Mouse (Mus musculus) liver, embryonic 16.5 days (tissue): ENCODE results near the gene Rgl1. TPM values are rescaled to one million over a fixed set of nuclear protein-coding genes. Genes with fewer than 3 reads are reported as not detected.

Source experiments
- ATAC-seq: fragments of 200-750 bp; cut with Nextera tagmentation; 2 replicates; pipeline ENCODE4 v1.8.0; 2017; ENCODE audit warnings: low read depth, mild to moderate bottlenecking, moderate number of reproducible peaks, moderate library complexity
- H3K27ac ChIP-seq: fragments of 300-500 bp; sonication (generic); 2 replicates; pipeline ENCODE4 v1.5.1; 2014; ENCODE audit warnings: mild to moderate bottlenecking, low read length
- H3K27me3 ChIP-seq: fragments of 300-500 bp; sonication (generic); 2 replicates; pipeline ENCODE4 v1.6.1; 2014; ENCODE audit warnings: low read depth, low read length, mixed read lengths; ENCODE audit not compliant: control insufficient read depth, insufficient read depth
- H3K36me3 ChIP-seq: fragments of 300-500 bp; sonication (generic); 2 replicates; pipeline ENCODE4 v1.6.1; 2014; ENCODE audit warnings: mild to moderate bottlenecking; ENCODE audit not compliant: control insufficient read depth, insufficient read depth
- H3K4me1 ChIP-seq: fragments of 300-500 bp; sonication (generic); 2 replicates; pipeline ENCODE4 v1.6.1; 2014; ENCODE audit warnings: low read depth, low read length, mixed read lengths; ENCODE audit not compliant: control insufficient read depth
- H3K4me2 ChIP-seq: fragments of 300-500 bp; sonication (generic); 2 replicates; pipeline ENCODE4 v1.6.1; 2014; ENCODE audit warnings: low read depth, low read length, mixed read lengths
- H3K4me3 ChIP-seq: fragments of 300-500 bp; sonication (generic); 2 replicates; pipeline ENCODE4 v1.5.1; 2014; ENCODE audit warnings: low read depth, mild to moderate bottlenecking, low read length
- H3K9ac ChIP-seq: fragments of 300-500 bp; sonication (generic); 2 replicates; pipeline ENCODE4 v1.6.1; 2014; ENCODE audit warnings: low read depth, low read length
- H3K9me3 ChIP-seq: fragments of 300-500 bp; sonication (generic); replicated peaks from 2 replicates; pipeline ENCODE4 v1.6.1; 2016; ENCODE audit warnings: low read length; ENCODE audit not compliant: control insufficient read depth
- WGBS: fragments of 180-500 bp; shearing (Covaris S2); extraction: QIAGEN DNeasy Blood & Tissue Kit; methylation state at CpG from one replicate; pipeline ENCODE4 v1.1.7; 2014; ENCODE audit not compliant: insufficient replicate concordance; 5-methylcytosine and 5-hydroxymethylcytosine counted together
- polyA plus RNA-seq: library from polyadenylated mRNA; unstranded; fragments of >200 nt; fragmentation: Nextera tagmentation; extraction: Ambion mirVana; gene quantifications from 2 replicates; pipeline ENCODE4 v1.2.1, GENCODE M21; 2015

The Rgl1 gene
- polyA plus RNA-seq, 1 experiment from 2014 or later = 14.2 TPM

GRCm38 (mm10) chr1:152508481-152509220 lies 257.5 kb downstream of the Rgl1 start:
- H3K9ac ChIP-seq = no peak overlapping the region
- H3K4me1 ChIP-seq = no peaks in the 10 kb centered on the region
- no peaks in the 10 kb centered on the region for H3K27me3 ChIP-seq
- H3K4me3 ChIP-seq = no peak overlapping the region
- no peak for ATAC-seq
- H3K9me3 ChIP-seq = no peaks in the 10 kb centered on the region
- WGBS = 73% methylated on average over 11 of the region's 11 CpGs
- no peak overlapping the region for H3K4me2 ChIP-seq
- H3K27ac ChIP-seq = no peak overlapping the region
- H3K36me3 ChIP-seq = no peaks in the 10 kb centered on the region

- H3K36me3 ChIP-seq = no peaks in the 10 kb centered on the region
- no peaks in the 10 kb centered on the region for H3K27me3 ChIP-seq
- 78% methylated on average over 7 of the region's 7 CpGs for WGBS
- H3K4me1 ChIP-seq = no peaks in the 10 kb centered on the region
- H3K9me3 ChIP-seq = no peaks in the 10 kb centered on the region
- ATAC-seq = no peak
- H3K4me3 ChIP-seq = no peak overlapping the region
- H3K9ac ChIP-seq = no peak overlapping the region
- H3K27ac ChIP-seq = no peak overlapping the region
- H3K4me2 ChIP-seq = no peak overlapping the region
Measured at GRCm38 (mm10) chr1:152506726-152507125, 259.4 kb downstream of the Rgl1 start.

GRCm38 (mm10) chr1:152506175-152506574 lies 260.0 kb downstream of the Rgl1 start:
- Histone ChIP-seq H3K9me3 (no peaks in the 10 kb centered on the region), H3K27ac (no peak overlapping the region), H3K27me3 (no peaks in the 10 kb centered on the region), H3K9ac (no peak overlapping the region), H3K4me3 (no peak overlapping the region), H3K4me2 (no peak overlapping the region), H3K4me1 (no peaks in the 10 kb centered on the region), H3K36me3 (no peaks in the 10 kb centered on the region)
- WGBS = 72% methylated on average over 5 of the region's 5 CpGs
- no peak for ATAC-seq

- Histone ChIP-seq H3K27me3 (no peaks in the 10 kb centered on the region), H3K36me3 (no peaks in the 10 kb centered on the region), H3K4me1 (no peaks in the 10 kb centered on the region), H3K4me2 (no peak overlapping the region), H3K9me3 (no peaks in the 10 kb centered on the region), H3K4me3 (no peak overlapping the region), H3K27ac (no peak overlapping the region), H3K9ac (no peak overlapping the region)
- 34% methylated on average over 12 of the region's 12 CpGs for WGBS
- no peak for ATAC-seq
Measured at GRCm38 (mm10) chr1:152499802-152500201, 266.3 kb downstream of the Rgl1 start.

GRCm38 (mm10) chr1:152497581-152497980 lies 268.6 kb downstream of the Rgl1 start:
- Histone ChIP-seq H3K9me3 (no peaks in the 10 kb centered on the region), H3K4me1 (no peaks in the 10 kb centered on the region), H3K9ac (no peak overlapping the region), H3K36me3 (no peaks in the 10 kb centered on the region), H3K4me3 (no peak overlapping the region), H3K27me3 (no peaks in the 10 kb centered on the region), H3K4me2 (no peak overlapping the region), H3K27ac (no peak overlapping the region)
- no peak for ATAC-seq
- WGBS = 28% methylated on average over 11 of the region's 11 CpGs

GRCm38 (mm10) chr1:152496831-152497230 lies 269.3 kb downstream of the Rgl1 start:
- WGBS = 44% methylated on average over 2 of the region's 2 CpGs
- Histone ChIP-seq H3K4me3 (no peak overlapping the region), H3K9ac (no peak overlapping the region), H3K36me3 (no peaks in the 10 kb centered on the region), H3K4me2 (no peak overlapping the region), H3K27ac (no peak overlapping the region), H3K9me3 (no peaks in the 10 kb centered on the region), H3K4me1 (no peaks in the 10 kb centered on the region), H3K27me3 (no peaks in the 10 kb centered on the region)
- ATAC-seq = no peak

- Histone ChIP-seq H3K9me3 (no peaks in the 10 kb centered on the region), H3K4me3 (no peak overlapping the region), H3K36me3 (no peaks in the 10 kb centered on the region), H3K27me3 (no peaks in the 10 kb centered on the region), H3K4me1 (no peaks in the 10 kb centered on the region), H3K9ac (no peak overlapping the region), H3K4me2 (no peak overlapping the region), H3K27ac (no peak overlapping the region)
- WGBS = 68% methylated on average over 1 of the region's 1 CpGs
- no peak for ATAC-seq
Measured at GRCm38 (mm10) chr1:152492258-152492657, 273.9 kb downstream of the Rgl1 start.

- H3K4me1 ChIP-seq = no peaks in the 10 kb centered on the region
- WGBS = 67% methylated on average over 1 of the region's 1 CpGs
- no peak for ATAC-seq
- no peaks in the 10 kb centered on the region for H3K9me3 ChIP-seq
- H3K4me2 ChIP-seq = no peak overlapping the region
- H3K9ac ChIP-seq = no peak overlapping the region
- no peak overlapping the region for H3K27ac ChIP-seq
- H3K27me3 ChIP-seq = no peaks in the 10 kb centered on the region
- H3K36me3 ChIP-seq = no peaks in the 10 kb centered on the region
- no peak overlapping the region for H3K4me3 ChIP-seq
Measured at GRCm38 (mm10) chr1:152490842-152491241, 275.3 kb downstream of the Rgl1 start.

- H3K9me3 ChIP-seq = no peaks in the 10 kb centered on the region
- H3K9ac ChIP-seq = no peak overlapping the region
- no peak for ATAC-seq
- H3K4me2 ChIP-seq = no peak overlapping the region
- no peaks in the 10 kb centered on the region for H3K27me3 ChIP-seq
- H3K27ac ChIP-seq = no peak overlapping the region
- H3K36me3 ChIP-seq = no peaks in the 10 kb centered on the region
- H3K4me3 ChIP-seq = no peak overlapping the region
- H3K4me1 ChIP-seq = no peaks in the 10 kb centered on the region
- 48% methylated on average over 4 of the region's 4 CpGs for WGBS
Measured at GRCm38 (mm10) chr1:152476126-152476525, 290.0 kb downstream of the Rgl1 start.
